Mouse (Mus musculus) liver, embryonic 15.5 days (tissue): ENCODE data around the gene Elovl7. TPM values are rescaled to one million over a fixed set of nuclear protein-coding genes. Genes with fewer than 3 reads are reported as not detected.

ENCODE experiments used
- ATAC-seq: fragments of 200-750 bp; cut with Nextera tagmentation; 2 replicates; pipeline ENCODE4 v1.8.0; 2017; ENCODE audit warnings: moderate number of reproducible peaks, mild to moderate bottlenecking, moderate library complexity; ENCODE audit not compliant: insufficient read depth
- H3K27ac ChIP-seq: fragments of 300-500 bp; sonication (generic); replicated peaks from 2 replicates; pipeline ENCODE4 v1.5.1; 2015; ENCODE audit warnings: mild to moderate bottlenecking, inconsistent platforms
- H3K27me3 ChIP-seq: fragments of 300-500 bp; sonication (generic); 2 replicates; pipeline ENCODE4 v1.6.1; 2015; ENCODE audit warnings: mild to moderate bottlenecking, inconsistent platforms
- H3K36me3 ChIP-seq: fragments of 300-500 bp; sonication (generic); replicated peaks from 2 replicates; pipeline ENCODE4 v1.6.1; 2015; ENCODE audit warnings: moderate library complexity, mild to moderate bottlenecking, inconsistent platforms
- H3K4me1 ChIP-seq: fragments of 300-500 bp; sonication (generic); replicated peaks from 2 replicates; pipeline ENCODE4 v1.6.1; 2015; ENCODE audit warnings: inconsistent platforms
- H3K4me2 ChIP-seq: fragments of 300-500 bp; sonication (generic); 2 replicates; pipeline ENCODE4 v1.6.1; 2015; ENCODE audit warnings: moderate library complexity, mild to moderate bottlenecking, inconsistent platforms
- H3K4me3 ChIP-seq: fragments of 300-500 bp; sonication (generic); replicated peaks from 2 replicates; pipeline ENCODE4 v1.5.1; 2015; ENCODE audit warnings: mild to moderate bottlenecking, inconsistent platforms
- H3K9ac ChIP-seq: fragments of 300-500 bp; sonication (generic); 2 replicates; pipeline ENCODE4 v1.6.1; 2015; ENCODE audit warnings: moderate library complexity, mild to moderate bottlenecking, inconsistent platforms
- H3K9me3 ChIP-seq: fragments of 300-500 bp; sonication (generic); replicated peaks from 2 replicates; pipeline ENCODE4 v1.6.1; 2016; ENCODE audit warnings: inconsistent platforms
- whole genome bisulfite sequencing: fragments of 180-500 bp; shearing (Covaris S2); methylation state at CpG from one replicate; pipeline ENCODE4 v1.1.7; 2015; ENCODE audit warnings: mixed read lengths; ENCODE audit not compliant: insufficient replicate concordance; 5-methylcytosine and 5-hydroxymethylcytosine counted together
- polyA plus RNA-seq: library from polyadenylated mRNA; unstranded; fragments of >200 nt; fragmentation: Nextera tagmentation; extraction: Ambion mirVana; gene quantifications from 2 replicates; pipeline ENCODE4 v1.2.1, GENCODE M21; 2015

Gene Elovl7
- polyA plus RNA-seq, 1 experiment from 2014 or later, result 2.0 TPM

- no peaks in the 10 kb centered on the region for H3K4me1 ChIP-seq
- no peak for ATAC-seq
- no peaks in the 10 kb centered on the region for H3K27me3 ChIP-seq
- H3K4me3 ChIP-seq, result no peak overlapping the region
- no peak overlapping the region for H3K4me2 ChIP-seq
- no peak overlapping the region for H3K9ac ChIP-seq
- WGBS, result 70% methylated on average over 7 of the region's 7 CpGs
- H3K36me3 ChIP-seq, result no peaks in the 10 kb centered on the region
- H3K9me3 ChIP-seq, result no peaks in the 10 kb centered on the region
- no peak overlapping the region for H3K27ac ChIP-seq
Observed at GRCm38 (mm10) chr13:108277320-108277719, 63.1 kb downstream of the Elovl7 start.

GRCm38 (mm10) chr13:108278592-108278991 is 64.4 kb downstream of the Elovl7 start:
- ATAC-seq, result no peak
- Histone ChIP-seq H3K4me3 (no peak overlapping the region), H3K9ac (no peak overlapping the region), H3K27me3 (no peaks in the 10 kb centered on the region), H3K4me1 (no peaks in the 10 kb centered on the region), H3K4me2 (no peak overlapping the region), H3K27ac (no peak overlapping the region), H3K9me3 (no peaks in the 10 kb centered on the region), H3K36me3 (no peaks in the 10 kb centered on the region)
- 76% methylated on average over 6 of the region's 6 CpGs for WGBS

- ATAC-seq, result no peak
- Histone ChIP-seq H3K36me3 (no peaks in the 10 kb centered on the region), H3K27me3 (no peaks in the 10 kb centered on the region), H3K27ac (no peak overlapping the region), H3K4me1 (no peaks in the 10 kb centered on the region), H3K4me2 (no peak overlapping the region), H3K9me3 (no peaks in the 10 kb centered on the region), H3K4me3 (no peak overlapping the region), H3K9ac (no peak overlapping the region)
- 65% methylated on average over 2 of the region's 2 CpGs for WGBS
Observed at GRCm38 (mm10) chr13:108284312-108284711, 70.1 kb downstream of the Elovl7 start.

GRCm38 (mm10) chr13:108287953-108288352 is 73.7 kb downstream of the Elovl7 start:
- peaks cover 8% of the 10 kb centered on the region; the same call in 1 of the 2 replicates for H3K4me1 ChIP-seq
- no peak for ATAC-seq
- H3K4me3 ChIP-seq, result no peak overlapping the region
- H3K27me3 ChIP-seq, result no peaks in the 10 kb centered on the region
- no peaks in the 10 kb centered on the region for H3K36me3 ChIP-seq
- no peak overlapping the region for H3K9ac ChIP-seq
- 23% methylated on average over 3 of the region's 3 CpGs for WGBS
- H3K27ac ChIP-seq, result no peak overlapping the region
- no peaks in the 10 kb centered on the region for H3K9me3 ChIP-seq
- no peak overlapping the region for H3K4me2 ChIP-seq

- Histone ChIP-seq H3K27me3 (no peaks in the 10 kb centered on the region), H3K4me2 (no peak overlapping the region)
- WGBS, result 46% methylated on average over 3 of the region's 3 CpGs
Observed at GRCm38 (mm10) chr13:108289436-108289835, 75.2 kb downstream of the Elovl7 start.

GRCm38 (mm10) chr13:108290314-108290713 is 76.1 kb downstream of the Elovl7 start:
- Histone ChIP-seq H3K27ac (no peak overlapping the region), H3K4me3 (no peak overlapping the region), H3K9ac (no peak overlapping the region), H3K9me3 (no peaks in the 10 kb centered on the region), H3K4me2 (no peak overlapping the region), H3K27me3 (no peaks in the 10 kb centered on the region), H3K36me3 (no peaks in the 10 kb centered on the region), H3K4me1 (peaks cover 8% of the 10 kb centered on the region; the same call in 1 of the 2 replicates)
- no peak for ATAC-seq
- 43% methylated on average over 4 of the region's 4 CpGs for WGBS

More at GRCm38 (mm10) chr13:108289436-108289835, 75.2 kb downstream of the Elovl7 start:
- Histone ChIP-seq H3K9me3 (no peaks in the 10 kb centered on the region), H3K36me3 (no peaks in the 10 kb centered on the region), H3K4me1 (peaks cover 8% of the 10 kb centered on the region; the same call in 1 of the 2 replicates), H3K27ac (no peak overlapping the region), H3K9ac (no peak overlapping the region), H3K4me3 (no peak overlapping the region)
- no peak for ATAC-seq

GRCm38 (mm10) chr13:108297350-108298093 is 83.3 kb downstream of the Elovl7 start:
- whole genome bisulfite sequencing, result 3% methylated on average over 12 of the region's 12 CpGs
- Histone ChIP-seq H3K4me1 (peaks cover 17% of the 10 kb centered on the region), H3K27me3 (no peaks in the 10 kb centered on the region), H3K9me3 (no peaks in the 10 kb centered on the region), H3K36me3 (no peaks in the 10 kb centered on the region), H3K4me2 (peak overlapping the region; percentile 69), H3K9ac (no peak overlapping the region), H3K27ac (peak overlapping the region; percentile 66), H3K4me3 (peak overlapping the region; percentile 50)
- ATAC-seq, result peak; percentile 78

GRCm38 (mm10) chr13:108298241-108298640 is 84.0 kb downstream of the Elovl7 start:
- Histone ChIP-seq H3K9me3 (no peaks in the 10 kb centered on the region), H3K4me1 (peaks cover 17% of the 10 kb centered on the region), H3K27ac (no peak overlapping the region), H3K27me3 (no peaks in the 10 kb centered on the region), H3K4me3 (no peak overlapping the region), H3K36me3 (no peaks in the 10 kb centered on the region), H3K4me2 (no peak overlapping the region), H3K9ac (no peak overlapping the region)
- WGBS, result 22% methylated on average over 5 of the region's 5 CpGs
- no peak for ATAC-seq

GRCm38 (mm10) chr13:108300346-108300950 is 86.2 kb downstream of the Elovl7 start:
- WGBS, result 14% methylated on average over 5 of the region's 5 CpGs
- H3K27ac ChIP-seq, result no peak overlapping the region
- ATAC-seq, result no peak

GRCm38 (mm10) chr13:108301411-108301810 is 87.2 kb downstream of the Elovl7 start:
- Histone ChIP-seq H3K4me1 (peaks cover 17% of the 10 kb centered on the region), H3K9me3 (no peaks in the 10 kb centered on the region), H3K4me2 (no peak overlapping the region), H3K9ac (no peak overlapping the region), H3K36me3 (no peaks in the 10 kb centered on the region), H3K27ac (no peak overlapping the region), H3K4me3 (no peak overlapping the region), H3K27me3 (no peaks in the 10 kb centered on the region)
- 79% methylated on average over 7 of the region's 7 CpGs for WGBS
- ATAC-seq, result no peak

More at GRCm38 (mm10) chr13:108300346-108300950, 86.2 kb downstream of the Elovl7 start:
- no peak overlapping the region for H3K4me3 ChIP-seq
- H3K4me1 ChIP-seq, result peaks cover 17% of the 10 kb centered on the region
- no peaks in the 10 kb centered on the region for H3K27me3 ChIP-seq
- no peak overlapping the region for H3K9ac ChIP-seq
- H3K36me3 ChIP-seq, result no peaks in the 10 kb centered on the region
- H3K4me2 ChIP-seq, result no peak overlapping the region
- no peaks in the 10 kb centered on the region for H3K9me3 ChIP-seq

- Histone ChIP-seq H3K36me3 (no peaks in the 10 kb centered on the region), H3K9ac (no peak overlapping the region), H3K9me3 (no peaks in the 10 kb centered on the region), H3K4me2 (no peak overlapping the region), H3K27me3 (no peaks in the 10 kb centered on the region), H3K27ac (no peak overlapping the region), H3K4me3 (no peak overlapping the region), H3K4me1 (peaks cover 6% of the 10 kb centered on the region; the same call in 1 of the 2 replicates)
- ATAC-seq, result no peak
- WGBS, result 55% methylated on average over 7 of the region's 7 CpGs
Observed at GRCm38 (mm10) chr13:108302957-108303675, 88.9 kb downstream of the Elovl7 start.
